Mouse (Mus musculus) left cerebral cortex, postnatal 14 days (tissue): ENCODE results near the gene Pik3c2a. TPM values are rescaled to one million over a fixed set of nuclear protein-coding genes. Genes with fewer than 3 reads are reported as not detected.
A peak's percentile ranks its signal among the peaks of the same experiment; 100 is the strongest.
"Not testable (repeated sequence)": the region's sequence is repeated elsewhere in the genome, so short reads cannot be mapped to it uniquely, and the experiment has no call there.

ENCODE experiments used
- DNase-seq, 2 experiments: peaks; one replicate each; pipeline ENCODE4 v3.0.0; 2021 to 2022; ENCODE audit warnings: low spot score in 2 of 2, mixed read lengths in 1 of 2
- intact Hi-C: fragments of 180-260 bp; cut with DNase I; formaldehyde crosslinking; loops from one replicate; pipeline ENCODE4 v1.15.1; 2025
- total RNA-seq, 2 experiments: library from RNA; stranded (reverse); gene quantifications; 2 replicates each; pipeline ENCODE4 v1.2.3; 2021

Pik3c2a gene
- total RNA-seq, 2 experiments from 2014 or later = 20.0 to 25.0 TPM

DNA sequence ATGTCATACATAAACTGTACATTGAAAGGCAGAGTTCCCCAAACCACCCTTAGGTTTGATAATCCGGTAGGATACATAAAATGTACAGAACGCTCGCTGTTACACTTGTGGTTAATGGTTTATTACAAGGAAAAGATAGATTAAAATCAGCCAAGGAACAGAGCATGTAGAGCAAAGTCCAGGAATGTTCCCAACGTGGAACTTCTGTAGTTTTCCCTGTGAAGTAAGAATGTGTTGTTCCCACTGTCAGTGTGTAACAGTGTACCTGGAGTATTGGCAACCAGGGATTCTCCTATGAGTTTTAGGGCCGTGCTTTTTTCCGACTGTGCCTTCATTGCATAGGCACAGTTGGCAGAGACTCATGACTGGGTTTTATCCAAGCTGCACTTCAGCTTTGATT is 17.5 kb downstream of the Pik3c2a start:
- no peak for DNase-seq
- intact Hi-C loops = no loop called here

DNA sequence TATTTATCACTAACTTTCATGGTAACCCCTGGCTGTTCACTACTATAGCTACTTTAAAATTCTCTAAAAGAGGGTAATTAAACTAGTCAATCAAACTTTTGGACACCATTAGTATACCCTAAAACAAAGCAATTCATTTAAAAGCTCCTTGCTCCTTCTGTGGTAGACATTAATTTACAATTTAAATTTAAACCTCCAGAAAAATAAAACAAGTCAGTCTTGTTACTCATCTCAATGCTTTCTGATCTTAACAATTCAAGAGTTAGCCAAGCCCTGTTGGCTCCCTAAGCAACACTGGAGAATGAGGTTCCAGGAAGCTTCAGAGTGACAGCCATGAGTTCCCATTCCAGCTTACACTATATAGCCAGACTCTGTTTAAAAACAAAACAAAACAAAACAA is 22.2 kb downstream of the Pik3c2a start:
- intact Hi-C loops = no loop called here
- no peak for DNase-seq

DNA sequence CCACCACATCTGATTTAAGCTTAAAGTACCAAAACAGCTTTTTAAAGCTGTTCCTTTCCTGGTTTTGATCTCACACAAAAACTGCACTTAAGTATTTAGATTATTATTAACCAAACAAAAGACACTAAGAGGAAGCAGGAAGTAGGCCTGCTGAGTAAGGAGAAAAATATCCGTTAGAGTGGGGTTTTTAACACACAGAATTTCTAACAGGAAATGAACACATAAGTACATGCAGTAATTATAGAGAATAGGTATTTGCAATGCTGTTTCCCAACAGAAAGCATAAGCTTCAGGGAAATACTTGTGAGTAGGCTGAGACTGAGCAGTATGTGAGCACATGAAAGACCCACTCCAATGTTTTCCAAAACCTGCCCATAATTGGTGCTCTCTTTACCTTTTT is 33.8 kb downstream of the Pik3c2a start:
- intact Hi-C loops = no loop called here
- no peak for DNase-seq

DNA sequence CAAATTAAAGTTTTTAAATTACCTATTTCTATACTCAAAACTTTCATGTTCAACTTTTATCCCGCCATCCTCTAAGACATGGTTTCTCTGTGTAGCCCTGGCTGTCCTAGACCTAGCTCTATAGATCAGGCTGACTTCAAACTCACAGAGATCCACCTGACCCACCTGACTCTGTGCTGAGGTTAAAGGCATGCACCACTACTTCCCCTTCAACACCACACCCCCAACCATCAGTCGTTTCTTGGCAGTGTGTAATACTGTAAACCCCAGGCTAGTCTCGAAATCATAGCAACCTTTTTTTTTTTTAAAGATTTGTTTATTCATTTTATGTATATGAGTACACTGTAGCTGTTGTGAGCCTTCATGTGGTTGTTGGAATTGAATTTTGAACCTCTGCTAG is 50.9 kb downstream of the Pik3c2a start:
- intact Hi-C loops = no loop called here
- DNase-seq = no peak

DNA sequence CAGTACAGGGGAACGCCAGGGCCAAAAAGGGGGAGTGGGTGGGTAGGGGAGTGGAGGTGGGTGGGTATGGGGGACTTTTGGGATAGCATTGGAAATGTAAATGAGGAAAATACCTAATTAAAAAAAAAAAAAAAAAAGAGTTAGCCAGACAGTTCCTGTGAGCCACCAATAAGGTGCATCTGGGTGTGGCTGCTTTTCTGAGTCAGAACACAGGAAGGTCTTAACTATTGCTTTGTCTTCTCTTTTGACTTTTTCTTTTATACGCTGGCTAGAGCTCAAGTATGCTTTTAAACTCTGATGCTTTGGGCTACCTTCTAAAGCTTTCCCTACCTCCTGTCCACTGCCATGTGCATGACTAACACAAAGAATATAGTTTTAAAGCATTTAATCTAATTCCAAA is 55.9 kb downstream of the Pik3c2a start:
- intact Hi-C loops, DNase-seq: not testable (repeated sequence)

DNA sequence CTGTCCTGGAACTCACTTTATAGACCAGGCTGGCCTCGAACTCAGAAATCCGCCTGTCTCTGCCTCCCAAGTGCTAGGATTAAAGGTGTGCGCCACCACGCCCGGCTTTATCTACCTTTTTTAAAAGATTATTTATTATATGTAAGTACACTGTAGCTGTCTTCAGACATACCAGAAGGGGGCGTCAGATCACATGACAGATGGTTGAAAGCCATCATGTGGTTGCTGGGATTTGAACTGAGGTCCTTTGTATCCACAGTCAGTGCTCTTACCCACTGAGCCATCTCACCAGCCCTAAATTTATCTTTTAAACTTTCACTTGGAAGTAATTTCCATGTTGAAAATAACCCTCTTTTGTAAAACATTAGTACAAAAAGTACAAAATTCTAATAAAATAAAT is 64.1 kb downstream of the Pik3c2a start:
- DNase-seq, intact Hi-C loops: not testable (repeated sequence)

DNA sequence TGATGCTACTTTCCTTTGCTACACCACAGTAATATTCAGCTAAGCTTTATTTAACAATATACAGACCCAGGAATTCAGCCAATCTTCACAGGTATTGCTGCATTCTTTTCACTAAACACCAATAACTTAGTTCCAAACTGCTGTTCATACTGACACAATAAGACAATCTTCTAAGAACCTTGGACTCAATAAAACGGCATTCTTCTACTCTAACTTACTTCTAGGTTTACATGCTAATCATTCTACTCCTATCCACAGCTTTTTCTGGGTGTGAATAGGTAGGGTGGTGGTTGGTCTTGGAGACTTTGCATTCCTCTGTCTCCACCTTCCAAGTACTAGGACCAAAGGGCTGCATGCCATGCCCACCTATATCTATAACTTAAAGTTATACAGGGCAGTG is 69.0 kb downstream of the Pik3c2a start:
- intact Hi-C loops = no loop called here
- DNase-seq = no peak

DNA sequence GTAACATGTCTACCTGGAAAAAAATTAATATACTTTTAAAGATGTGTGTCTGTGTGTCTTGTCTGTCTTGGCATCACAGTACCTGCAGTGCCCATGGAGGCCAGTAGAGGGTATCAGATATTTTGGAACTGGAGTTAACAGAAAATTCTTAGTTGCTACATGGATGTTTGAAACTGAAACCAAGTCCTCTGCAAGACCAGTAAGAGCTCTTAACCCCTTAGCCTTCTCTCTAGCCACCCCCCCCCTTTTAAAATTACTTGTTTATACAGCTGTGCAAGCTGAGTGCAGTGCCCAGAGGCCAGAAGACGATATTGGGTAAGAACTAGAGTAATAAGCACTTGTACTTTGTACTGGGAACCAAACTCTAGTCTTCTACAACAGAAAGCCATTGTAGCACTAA is 107.0 kb downstream of the Pik3c2a start:
- peak; percentile 52 to 72 for DNase-seq
- intact Hi-C loops = loop anchor here (10.0 kb wide), 1 partner anchor 169 kb away; the partner anchor contains the start of gene Nucb2

DNA sequence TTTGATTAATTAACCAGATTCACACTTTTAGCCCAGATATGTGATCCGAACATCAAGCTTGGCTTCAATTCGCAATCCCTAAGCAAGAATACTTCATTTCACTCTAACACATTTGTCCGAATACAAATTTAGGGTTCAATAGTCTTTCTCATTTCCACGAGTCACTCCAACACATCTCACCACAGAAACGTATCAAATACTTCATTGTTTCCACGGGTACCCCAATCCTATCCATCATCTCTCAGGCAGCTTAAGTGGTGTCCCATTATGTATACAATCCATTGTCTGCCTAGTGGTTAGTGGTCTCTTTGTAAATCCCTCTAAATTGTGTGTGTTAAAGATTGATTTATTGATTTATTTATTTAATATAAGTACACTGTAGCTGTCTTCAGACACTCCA is 108.1 kb downstream of the Pik3c2a start:
- intact Hi-C loops = loop anchor here (10.0 kb wide), 1 partner anchor 170 kb away; the partner anchor contains the start of gene Nucb2
- DNase-seq = no peak

DNA sequence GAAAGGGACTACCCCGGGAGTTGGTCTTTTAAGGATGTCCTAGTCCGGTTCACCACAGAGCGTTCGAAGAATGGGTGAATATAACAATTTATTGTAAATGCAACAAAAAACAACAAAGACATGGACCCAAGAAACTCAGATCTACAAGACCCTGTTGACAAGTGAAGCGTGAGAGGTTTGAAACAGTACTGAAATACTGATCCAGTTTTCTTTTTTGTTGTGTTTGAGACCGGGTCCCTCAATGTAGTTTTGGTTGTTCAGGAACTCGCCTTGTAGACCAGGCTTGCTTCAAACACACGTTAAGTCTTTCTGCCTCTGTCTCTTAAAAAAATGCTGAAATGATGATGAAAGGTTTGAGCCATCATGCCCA is 108.6 kb downstream of the Pik3c2a start:
- intact Hi-C loops = loop anchor here (5.0 to 10.0 kb wide), 2 partner anchors 108 to 170 kb away; partner anchors contain the start of genes Nucb2 and Pik3c2a
- DNase-seq = no peak

DNA sequence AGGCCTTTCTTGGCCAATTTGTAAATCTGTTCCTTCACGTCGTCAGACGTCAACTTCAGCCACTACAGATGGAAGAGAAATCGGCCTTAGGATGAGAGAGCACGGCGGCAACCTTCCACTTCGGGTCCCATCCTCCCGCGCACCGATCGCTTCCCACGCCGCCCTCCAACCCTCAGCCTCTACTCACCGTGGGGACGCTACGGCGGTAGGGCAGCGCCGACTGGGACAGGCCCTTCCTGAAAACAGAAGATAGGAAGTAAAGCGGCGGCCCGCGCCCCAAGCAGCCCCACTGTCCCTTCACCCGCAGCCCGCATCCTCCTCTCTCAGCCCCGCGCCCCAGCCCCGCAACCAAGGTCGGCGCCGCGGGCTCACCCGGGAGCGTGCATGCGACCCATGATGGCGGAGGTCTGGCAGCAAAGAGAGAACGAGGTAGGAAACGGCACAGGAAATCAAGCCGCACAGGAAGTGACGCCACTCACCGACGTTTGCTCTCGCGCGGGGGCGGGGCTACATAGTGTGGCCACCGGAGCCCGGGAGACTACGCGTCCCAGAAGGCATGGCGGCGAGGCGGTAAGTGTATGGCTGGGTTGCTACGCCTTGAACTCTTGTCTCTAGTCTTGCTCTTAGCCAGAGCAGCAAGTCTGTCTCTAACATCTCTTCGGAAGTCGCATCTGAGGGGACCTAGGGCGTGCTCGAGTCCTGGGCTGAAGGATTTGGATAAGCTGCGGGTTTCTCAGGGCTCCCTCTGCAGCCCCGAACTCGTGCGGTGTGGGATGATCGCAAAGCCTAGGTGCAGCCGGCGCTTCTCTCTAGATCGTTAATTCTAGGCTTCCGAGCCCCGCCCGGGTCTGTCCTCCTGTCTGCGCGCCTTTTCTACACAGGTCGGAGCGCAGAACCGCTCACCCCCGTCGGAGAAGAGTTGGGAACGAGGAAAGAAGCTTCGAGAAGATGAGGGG is 109.3 kb downstream of the Pik3c2a start, which contains the start of gene Rps13:
Rps13 (minus strand) TSS at position 483 of the 956 bp plus-strand sequence.
- intact Hi-C loops = loop anchor here (5.0 to 10.0 kb wide), 2 partner anchors 108 to 171 kb away; partner anchors contain the start of genes Nucb2 and Pik3c2a
- DNase-seq = peak; percentile 98 to 99

DNA sequence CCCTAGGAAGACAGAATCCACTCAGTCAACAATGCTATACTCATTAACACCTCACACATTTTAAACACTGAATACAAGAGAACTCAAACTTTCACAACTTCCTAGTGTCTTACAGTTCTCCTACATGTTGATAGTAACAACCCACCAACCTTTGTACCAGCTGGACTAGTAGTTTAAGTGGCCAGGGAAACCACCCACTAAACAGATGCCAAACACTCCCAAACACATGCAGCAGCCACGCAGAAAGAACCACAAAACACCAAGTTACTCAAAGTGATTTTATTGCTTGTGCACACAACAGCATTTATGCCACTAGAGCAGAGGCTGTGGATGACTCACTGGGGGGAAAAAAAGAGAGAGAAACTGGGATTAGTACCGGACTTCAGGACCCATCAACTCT is 112.0 kb downstream of the Pik3c2a start:
- peak in 1 of 2 experiments; percentile 34 for DNase-seq
- intact Hi-C loops = loop anchor here (5.0 to 10.0 kb wide), 2 partner anchors 111 to 174 kb away; partner anchors contain the start of genes Nucb2 and Pik3c2a

DNA sequence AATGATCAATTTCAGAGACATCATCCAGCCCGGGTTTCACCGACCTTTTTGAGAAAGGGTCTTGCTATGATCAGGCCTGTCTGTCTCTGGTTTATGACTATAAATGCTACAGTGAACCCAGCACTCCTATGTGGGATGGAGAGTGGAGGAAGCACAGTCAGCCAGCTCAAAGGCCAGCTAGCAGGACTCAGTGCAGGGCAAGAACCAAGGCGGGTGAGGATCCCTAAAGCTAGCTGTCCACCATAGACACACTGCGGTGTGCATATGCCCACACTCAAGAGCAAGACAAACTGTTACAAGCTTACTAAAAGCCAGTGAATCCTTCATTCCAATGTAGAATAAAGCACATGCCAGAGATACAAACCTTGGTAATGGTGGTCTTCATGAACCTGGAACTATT is 113.4 kb downstream of the Pik3c2a start:
- intact Hi-C loops = loop anchor here (5.0 to 10.0 kb wide), 2 partner anchors 112 to 175 kb away; partner anchors contain the start of genes Nucb2 and Pik3c2a
- DNase-seq = no peak

DNA sequence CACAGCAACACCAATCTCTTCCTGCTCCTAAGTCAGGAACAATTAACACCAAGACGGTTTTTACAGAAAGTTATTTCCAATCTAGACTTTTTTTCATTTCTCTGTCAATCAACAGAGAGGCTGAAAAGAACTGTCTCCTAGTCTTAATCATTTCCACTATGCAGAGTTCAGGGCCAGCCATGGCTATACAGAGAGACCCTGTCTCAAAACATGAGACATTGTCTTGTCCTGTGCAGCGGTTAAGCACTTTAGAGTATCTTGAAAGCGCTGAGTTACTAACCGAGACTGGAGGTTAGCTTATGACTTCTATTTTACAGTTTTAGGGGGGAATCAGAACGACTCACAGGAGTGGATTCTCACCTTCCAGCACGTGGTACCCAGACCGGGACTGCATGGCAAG is 114.5 kb downstream of the Pik3c2a start:
- intact Hi-C loops = no loop called here

DNA sequence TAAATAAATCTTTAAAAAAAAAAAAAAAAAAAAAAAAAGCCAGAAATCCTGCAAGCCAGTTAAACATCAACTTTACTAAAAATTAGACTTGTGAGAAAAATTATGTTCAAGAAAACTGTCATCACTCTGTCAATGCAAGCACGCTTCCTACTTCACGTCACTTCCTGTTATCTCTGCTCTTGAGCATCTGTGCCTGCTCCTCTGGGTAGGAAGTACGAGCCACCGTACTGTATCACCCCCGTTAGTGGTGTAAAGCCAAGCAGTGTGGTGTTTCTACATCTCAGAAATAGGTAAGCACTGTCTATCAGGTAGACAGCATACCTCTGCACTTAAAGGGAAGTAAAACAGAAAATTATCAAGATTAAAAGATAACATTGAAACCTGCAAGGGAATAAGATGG is 115.3 kb downstream of the Pik3c2a start:
- intact Hi-C loops = no loop called here

More for the DNA sequence above, 114.5 kb downstream of the Pik3c2a start:
- DNase-seq = no peak

DNA sequence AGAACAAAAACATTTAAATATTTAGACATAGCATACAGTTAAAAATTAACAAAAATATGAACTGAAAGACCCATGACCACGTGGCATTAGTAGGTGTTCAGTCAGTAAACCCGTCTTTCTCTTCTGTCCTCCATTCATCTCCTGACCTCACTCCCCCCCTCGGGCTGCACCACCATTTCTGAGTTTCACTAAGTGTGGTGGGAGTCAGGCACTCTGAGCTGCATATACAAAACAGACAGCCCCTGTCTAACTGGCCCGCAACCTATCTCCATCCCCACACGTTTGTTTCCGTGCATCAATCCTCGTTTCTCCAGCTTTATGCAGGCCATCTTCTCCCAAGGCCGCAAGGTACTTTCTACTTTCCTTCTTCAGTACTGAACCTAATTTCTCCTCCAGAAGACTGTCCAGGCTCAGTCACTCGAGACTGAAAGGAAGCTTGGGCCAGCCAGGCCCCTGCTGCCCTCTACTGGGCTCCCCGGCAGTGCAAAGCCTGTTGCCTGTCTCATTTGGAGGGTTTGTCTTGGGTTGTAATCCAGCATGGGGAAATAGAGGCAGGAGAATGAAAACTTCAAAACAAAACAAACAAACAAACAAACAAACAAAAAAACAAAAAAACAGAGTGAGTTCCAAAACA is 119.8 kb downstream of the Pik3c2a start:
- peak; percentile 65 to 70 for DNase-seq
- intact Hi-C loops = loop anchor here (1.0 to 5.0 kb wide), 3 partner anchors 61 to 166 kb away; no protein-coding TSS in a partner anchor

More for the DNA sequence above, 115.3 kb downstream of the Pik3c2a start:
- DNase-seq = no peak

DNA sequence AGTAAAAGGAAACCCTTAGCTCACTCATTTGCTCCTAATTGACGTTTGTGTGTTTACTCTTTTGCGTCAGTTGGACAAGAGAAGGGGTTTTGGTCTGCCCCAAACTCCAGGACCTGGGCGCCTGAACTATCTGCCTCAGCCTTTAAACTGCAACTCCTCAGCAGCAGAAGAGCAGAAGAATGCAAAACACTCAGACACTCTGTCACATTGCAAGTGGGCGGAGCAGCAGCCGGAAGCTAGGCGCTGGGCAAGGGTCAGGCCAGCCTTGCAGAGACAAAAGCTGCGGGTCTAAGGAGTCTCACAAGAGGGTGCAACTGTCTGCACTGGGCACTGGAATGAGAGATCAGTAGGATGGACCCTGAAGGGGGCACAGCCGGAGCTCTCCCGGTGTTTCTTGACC is 133.8 kb downstream of the Pik3c2a start:
- DNase-seq = no peak
- intact Hi-C loops = loop anchor here (5.0 kb wide), 1 partner anchor 42 kb away; no protein-coding TSS in a partner anchor

DNA sequence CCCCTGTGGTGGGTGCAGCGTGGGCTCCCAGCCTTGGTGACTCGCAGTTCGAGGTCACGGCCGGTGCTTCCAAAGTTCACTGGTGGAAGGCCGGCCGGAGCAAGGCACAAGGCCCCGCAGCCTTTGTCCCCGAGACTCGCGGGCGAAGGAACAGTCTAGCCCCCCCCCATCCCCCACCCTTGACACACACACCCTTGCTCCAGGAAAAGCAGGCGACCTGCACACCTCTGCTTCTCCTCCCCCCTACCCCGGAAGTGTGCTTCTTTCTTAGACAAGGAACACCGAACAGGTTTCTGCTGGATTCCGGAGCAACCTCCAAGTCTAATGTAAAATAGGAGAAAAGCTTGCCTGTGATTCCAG is 134.6 kb downstream of the Pik3c2a start:
- DNase-seq = no peak
- intact Hi-C loops = loop anchor here (5.0 kb wide), 1 partner anchor 41 kb away; no protein-coding TSS in a partner anchor

DNA sequence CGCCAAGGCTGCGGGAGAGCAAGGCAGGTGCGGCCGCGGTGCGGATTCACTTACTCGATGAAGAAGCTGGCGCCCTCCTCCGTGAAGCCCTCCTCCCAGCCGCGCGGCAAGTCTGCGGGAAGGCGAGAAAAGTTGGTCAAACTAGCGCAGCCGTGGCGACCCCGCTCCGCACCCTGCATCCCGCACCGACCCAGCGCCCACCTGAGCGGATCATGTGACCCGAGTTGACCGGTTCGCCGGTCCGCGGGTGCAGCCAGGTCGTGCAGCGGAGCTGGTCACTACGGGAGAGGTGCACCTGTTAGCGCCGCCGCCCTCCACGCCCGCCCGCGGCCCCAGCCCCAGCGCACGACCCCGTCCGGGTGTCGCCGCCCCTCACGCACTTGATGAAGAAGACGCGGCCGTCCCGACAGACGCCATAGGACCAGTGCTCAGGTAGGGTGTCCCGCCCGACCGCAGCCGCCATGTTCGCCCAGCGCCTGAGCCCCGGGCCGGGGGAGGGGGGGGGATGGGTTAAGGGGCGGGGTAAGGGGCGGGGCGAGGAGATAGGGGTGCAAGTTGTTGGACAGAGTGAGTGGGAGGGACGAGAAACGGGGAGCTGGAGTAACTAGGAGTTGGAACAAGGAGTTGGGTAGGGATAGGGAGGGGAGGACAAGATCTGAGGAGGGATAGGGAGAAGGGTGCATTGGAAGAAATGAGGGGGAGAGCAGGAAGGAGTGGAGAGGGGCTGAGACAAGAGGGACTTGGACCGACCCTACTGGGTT is 135.2 kb downstream of the Pik3c2a start, which contains the start of gene Plekha7:
Plekha7 (minus strand) TSS at position 506 of the 761 bp plus-strand sequence.
- intact Hi-C loops = loop anchor here (5.0 kb wide), 1 partner anchor 41 kb away; no protein-coding TSS in a partner anchor
- DNase-seq = no peak
